Mouse (Mus musculus): ENCODE results near the gene 1700012B09Rik.

GRCm38 (mm10) chr9:14724755-14725420, 45.9 kb downstream of the 1700012B09Rik start:
- TF ChIP-seq CTCF (IDR thresholded peaks at IDR 0.05; ENCODE audit: low read depth, low read length): no peak
- TF ChIP-seq POLR2A (IDR thresholded peaks at IDR 0.05; ENCODE audit: extremely low read depth, insufficient read depth, low read length): no peak
